Mouse (Mus musculus) MEL-GATA-1-ER (cell line): Measurements from ENCODE around the gene Tnfrsf1a.
"Not testable (repeated sequence)": the region's sequence is repeated elsewhere in the genome, so short reads cannot be mapped to it uniquely, and the experiment has no call there.

Experiments
- DNase-seq: peaks from one replicate; pipeline ENCODE4 v3.0.0-alpha.2; 2012; ENCODE audit warnings: low read depth; ENCODE audit errors: extremely low read depth

Tnfrsf1a gene

GRCm38 (mm10) chr6:125348721-125349574 lies at the start of gene Tnfrsf1a:
Gene Tnfrsf1a (plus strand): TSS chr6:125349362.
- no peak for DNase-seq

GRCm38 (mm10) chr6:125300982-125301381 lies 48.2 kb upstream of the Tnfrsf1a start:
- no peak for DNase-seq

DNA sequence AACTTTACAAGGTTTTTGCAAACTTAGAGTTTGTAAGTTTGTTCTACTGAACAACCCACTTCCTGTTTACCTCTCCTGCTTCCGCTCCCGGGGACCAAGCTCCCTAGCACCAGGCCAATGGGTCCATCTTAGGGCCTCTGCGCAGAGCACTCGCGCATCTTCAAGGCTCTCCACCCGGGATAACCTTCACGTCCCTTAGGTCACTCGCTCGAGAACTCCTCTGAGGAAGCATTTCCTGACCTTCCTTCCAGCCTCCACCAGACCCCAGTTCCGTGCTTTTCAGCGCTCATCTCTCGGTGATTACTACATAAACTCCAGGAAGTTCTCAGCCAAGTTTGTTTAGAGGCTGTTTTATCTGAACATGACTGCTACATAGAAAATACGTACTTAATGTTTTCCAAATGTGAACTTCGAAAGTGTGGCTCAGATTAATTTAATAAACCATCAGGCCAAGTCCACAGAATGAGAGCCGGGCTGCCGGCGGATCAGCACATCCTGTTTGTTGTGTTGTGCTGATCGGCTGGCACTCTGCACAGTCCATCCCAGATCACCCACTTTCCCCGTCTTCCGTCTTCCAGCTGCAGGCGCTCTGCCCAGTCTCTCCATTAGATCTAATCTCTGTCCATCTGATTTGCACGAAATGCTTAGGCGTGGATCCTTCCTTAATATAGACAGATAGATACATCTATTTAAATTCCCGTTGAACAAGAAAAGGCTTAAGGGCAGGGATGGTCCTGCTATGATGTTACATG lies 46.8 kb upstream of the Tnfrsf1a start:
- no peak for DNase-seq

DNA sequence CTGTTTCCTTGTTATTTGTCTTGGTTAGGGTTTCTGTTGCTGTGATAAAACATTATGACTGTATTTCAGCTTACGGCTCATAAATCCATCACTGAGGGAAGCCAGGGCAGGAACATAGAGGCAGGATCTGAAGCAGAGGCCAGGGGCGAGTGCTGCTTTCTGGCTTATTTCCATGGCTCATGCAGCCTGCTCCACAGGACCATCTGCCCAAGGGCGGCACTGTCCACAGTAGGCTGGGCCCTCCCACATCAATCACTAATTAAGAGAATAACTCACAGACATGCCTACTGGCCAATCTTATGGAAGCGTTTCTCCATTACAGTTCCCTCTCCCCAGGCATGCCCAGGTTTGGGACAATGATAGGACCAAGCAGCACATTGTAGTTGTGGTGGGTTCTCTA lies 45.9 kb upstream of the Tnfrsf1a start:
- DNase-seq = no peak

DNA sequence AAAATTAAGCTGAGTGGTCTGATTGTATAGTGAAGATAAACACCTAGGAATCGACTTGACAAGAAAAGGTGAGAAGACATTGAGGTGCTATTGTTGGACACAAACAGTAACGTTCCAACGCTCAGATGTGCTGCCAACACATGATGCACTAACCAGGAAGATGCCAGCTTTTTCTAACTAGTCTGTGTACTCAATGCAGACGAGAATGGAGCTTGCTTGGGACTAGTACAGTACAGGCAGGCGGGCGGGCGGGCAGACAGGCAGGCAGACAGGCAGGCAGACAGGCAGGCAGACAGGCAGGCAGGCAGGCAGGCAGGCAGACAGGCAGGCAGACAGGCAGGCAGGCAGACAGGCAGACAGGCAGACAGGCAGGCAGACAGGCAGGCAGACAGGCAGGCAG lies 44.8 kb upstream of the Tnfrsf1a start:
- not testable (repeated sequence) for DNase-seq

DNA sequence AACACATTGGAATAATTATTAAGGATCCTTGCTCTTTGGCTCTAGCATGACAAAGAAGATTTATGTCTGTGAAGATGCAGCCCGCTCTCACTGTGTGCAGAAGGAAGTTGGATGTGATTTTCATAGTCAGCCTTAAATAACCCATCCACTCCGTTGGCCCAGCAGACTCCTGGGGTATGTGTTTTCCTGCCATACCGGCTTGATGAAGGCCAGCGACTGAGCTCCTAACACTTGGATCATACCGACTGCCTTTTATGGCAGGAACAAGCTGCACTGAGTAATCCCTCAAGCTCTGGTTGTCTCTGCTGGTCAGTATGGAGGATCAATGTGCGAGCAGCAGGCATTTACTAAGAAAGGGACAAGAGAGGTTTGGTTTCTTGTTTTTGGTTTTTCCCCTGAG lies 43.7 kb upstream of the Tnfrsf1a start:
- DNase-seq = no peak

GRCm38 (mm10) chr6:125307091-125307490 lies 42.1 kb upstream of the Tnfrsf1a start:
- no peak for DNase-seq

GRCm38 (mm10) chr6:125308921-125309320 lies 40.2 kb upstream of the Tnfrsf1a start:
- no peak for DNase-seq

- DNase-seq = no peak
These were observed 39.8 kb upstream of the Tnfrsf1a start for GRCm38 (mm10) chr6:125309406-125309805.

DNA sequence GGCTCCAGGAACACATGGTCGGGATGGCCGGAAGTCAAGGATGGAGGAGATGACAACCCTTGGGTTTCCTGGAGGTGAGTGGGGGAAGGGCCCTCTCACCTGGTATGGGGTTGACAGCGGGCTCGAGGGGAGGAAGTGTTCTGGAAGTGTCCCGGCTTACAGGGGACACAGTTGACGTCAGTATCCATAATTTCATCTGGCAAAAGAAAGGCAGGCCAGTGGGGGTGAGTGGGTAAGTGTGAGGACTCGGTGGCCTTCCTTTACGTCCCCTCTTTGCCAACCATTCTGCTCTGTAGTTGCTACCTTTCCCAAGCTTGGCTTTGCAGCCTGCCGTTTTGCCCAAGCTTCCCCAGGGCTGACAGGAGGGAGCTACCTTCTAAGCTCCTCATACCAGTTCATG lies 37.0 kb upstream of the Tnfrsf1a start:
- no peak for DNase-seq

- DNase-seq = no peak
These were observed 36.4 kb upstream of the Tnfrsf1a start for GRCm38 (mm10) chr6:125312581-125313355.

DNA sequence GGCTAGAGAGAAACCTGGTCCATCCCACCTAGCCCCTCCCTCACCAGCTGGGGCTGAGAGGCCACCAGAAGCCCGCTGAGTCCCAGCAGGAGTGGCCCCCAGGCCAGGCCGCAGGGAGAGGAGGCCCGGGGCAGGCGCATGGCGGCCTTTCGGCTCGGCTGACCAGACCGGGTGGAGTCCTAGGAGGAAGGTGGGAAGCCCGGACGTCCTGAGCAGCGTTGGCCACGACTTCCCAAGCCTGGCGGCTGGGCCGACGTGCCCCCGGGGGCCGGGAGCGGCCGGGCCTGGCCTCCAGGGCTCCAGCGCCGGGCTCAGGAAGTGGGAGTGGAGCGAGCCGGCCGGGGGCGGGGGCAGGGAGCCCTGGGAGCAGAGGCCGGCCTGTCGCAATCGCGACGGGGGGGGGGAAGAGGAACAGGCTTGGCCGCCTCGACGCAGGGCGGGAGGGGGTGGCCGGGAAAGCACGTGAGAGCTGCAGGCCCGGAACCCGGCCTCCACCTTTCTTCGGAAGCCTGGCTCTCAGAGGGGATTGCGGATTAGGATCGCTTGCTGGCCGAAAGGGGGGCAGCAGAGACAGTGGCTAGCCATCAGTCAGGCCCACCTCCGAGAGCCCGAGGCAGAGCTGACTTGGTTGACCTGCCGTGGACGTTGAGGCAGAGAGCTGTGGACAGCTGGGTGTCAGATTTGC lies 35.5 kb upstream of the Tnfrsf1a start, which contains the start of gene Ltbr:
Gene Ltbr, minus strand, starts transcription at position 340 of the 685 bp plus-strand sequence.
- peak; percentile 36 for DNase-seq

- DNase-seq = no peak
These were observed 35.0 kb upstream of the Tnfrsf1a start for GRCm38 (mm10) chr6:125314231-125314563.

GRCm38 (mm10) chr6:125314746-125315145 lies 34.4 kb upstream of the Tnfrsf1a start:
- no peak for DNase-seq

- DNase-seq = no peak
These were observed 32.1 kb upstream of the Tnfrsf1a start for GRCm38 (mm10) chr6:125317077-125317476.

DNA sequence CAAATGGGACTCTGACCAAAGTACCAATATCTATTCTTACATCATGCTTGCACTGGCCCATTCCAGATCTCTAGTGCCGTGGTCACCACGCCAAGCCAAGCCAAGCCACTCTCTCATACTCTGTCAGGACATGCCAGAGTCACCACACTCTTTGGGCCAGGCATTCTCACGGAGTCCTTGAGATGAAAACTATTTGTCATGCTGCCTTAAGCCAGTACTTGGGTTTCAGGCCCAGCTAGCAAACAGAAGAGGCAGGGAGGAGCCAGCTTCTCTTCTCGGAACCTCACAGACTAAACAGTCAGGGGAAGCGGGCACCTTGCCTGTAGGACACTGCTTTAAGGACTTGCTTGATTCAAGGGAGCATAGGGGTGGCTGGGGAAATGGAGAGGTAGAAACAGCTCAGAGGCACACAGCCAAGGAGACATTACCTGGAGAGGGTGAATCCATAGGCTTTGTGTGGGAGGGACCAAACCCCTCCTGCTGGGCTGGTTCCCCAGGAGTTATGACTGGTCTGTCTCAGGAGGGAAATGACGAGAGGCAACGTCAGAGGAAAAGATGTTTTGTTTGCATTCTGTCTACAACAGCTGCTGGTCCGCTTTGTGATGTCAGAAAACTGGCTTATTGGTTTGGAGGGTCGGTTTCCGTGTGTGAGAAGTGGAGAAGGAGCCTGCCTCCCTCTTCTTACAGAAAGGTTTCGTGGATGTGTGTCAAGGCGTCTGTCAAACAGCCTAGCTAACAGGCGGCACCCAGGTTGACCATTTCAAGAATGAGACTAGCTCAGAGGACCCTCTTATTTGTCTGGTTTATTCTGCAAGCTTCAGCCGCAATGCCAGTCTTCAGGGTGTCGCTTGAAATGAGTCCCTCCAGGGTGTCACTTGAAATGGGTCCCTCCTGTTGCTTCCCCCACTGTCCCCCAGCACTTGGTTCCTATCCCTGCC lies 29.9 kb upstream of the Tnfrsf1a start:
- no peak for DNase-seq

DNA sequence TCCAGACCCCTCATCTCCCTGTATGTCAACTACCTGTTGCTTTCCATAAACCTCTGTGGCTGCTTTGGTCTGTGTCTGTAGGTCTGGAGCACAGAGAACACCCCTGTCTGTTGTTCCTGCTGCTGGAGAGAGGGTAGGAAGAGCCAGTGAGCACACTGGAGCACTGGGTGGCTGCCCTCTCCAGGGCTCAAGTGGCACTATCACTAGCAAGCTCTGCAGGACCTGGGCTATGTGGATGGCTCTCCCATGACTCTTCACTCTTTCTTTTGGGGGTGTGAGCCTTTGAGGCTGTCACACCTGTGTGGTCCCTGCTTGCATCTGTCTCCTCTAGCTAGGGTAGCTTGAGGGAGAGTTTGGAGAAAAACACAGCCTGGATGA lies 29.3 kb upstream of the Tnfrsf1a start:
- DNase-seq = no peak

DNA sequence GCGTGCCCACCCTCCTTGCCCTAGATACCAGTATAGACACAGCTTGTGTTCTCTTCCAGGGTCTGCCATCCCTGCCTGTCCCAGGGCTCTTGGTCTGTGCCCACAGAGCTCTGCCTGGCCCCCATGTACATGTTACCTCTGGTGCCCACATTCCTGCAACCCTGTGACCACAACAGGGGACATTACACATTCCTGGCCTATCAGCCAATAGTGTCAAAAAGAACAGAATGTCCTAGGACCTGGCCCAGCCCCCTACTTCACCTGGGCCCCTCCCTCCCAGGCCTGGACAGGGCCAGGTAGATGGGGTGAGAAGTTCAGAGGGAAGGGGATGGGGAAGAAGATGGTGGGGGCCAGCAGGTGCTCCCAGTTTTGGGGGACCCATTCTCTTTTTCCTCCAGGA lies 28.8 kb upstream of the Tnfrsf1a start, which contains the start of gene Scnn1a:
Gene Scnn1a, plus strand, starts transcription at position 337 of the 400 bp plus-strand sequence.
- DNase-seq = no peak

- DNase-seq = no peak
These were observed 27.9 kb upstream of the Tnfrsf1a start for GRCm38 (mm10) chr6:125321114-125321855.
